Mouse (Mus musculus) hindbrain, embryonic 14.5 days (tissue): ENCODE data around the gene Ddb2. TPM values are rescaled to one million over a fixed set of nuclear protein-coding genes. Genes with fewer than 3 reads are reported as not detected.

Experiments
- ATAC-seq: fragments of 200-750 bp; cut with Nextera tagmentation; 2 replicates; pipeline ENCODE4 v1.8.0; 2017; ENCODE audit warnings: moderate number of reproducible peaks, mild to moderate bottlenecking, moderate TSS enrichment, moderate library complexity; ENCODE audit not compliant: low FRiP score
- DNase-seq: peaks from one replicate; pipeline ENCODE4 v3.0.0-alpha.2; 2015; ENCODE audit warnings: low spot score
- H3K27ac ChIP-seq: fragments of 300-500 bp; sonication (generic); 2 replicates; pipeline ENCODE4 v1.5.1; 2014; ENCODE audit warnings: mild to moderate bottlenecking, moderate library complexity
- H3K27me3 ChIP-seq: fragments of 300-500 bp; sonication (generic); 2 replicates; pipeline ENCODE4 v1.6.1; 2014; ENCODE audit warnings: mild to moderate bottlenecking, low read length, mixed read lengths; ENCODE audit not compliant: control insufficient read depth, insufficient read depth
- H3K36me3 ChIP-seq: fragments of 300-500 bp; sonication (generic); replicated peaks from 2 replicates; pipeline ENCODE4 v1.6.1; 2014; ENCODE audit not compliant: control insufficient read depth, insufficient read depth
- H3K4me1 ChIP-seq: fragments of 300-500 bp; sonication (generic); replicated peaks from 2 replicates; pipeline ENCODE4 v1.6.1; 2014; ENCODE audit warnings: antibody characterized with exemption, low read length, mixed read lengths; ENCODE audit not compliant: control insufficient read depth, insufficient read depth
- H3K4me2 ChIP-seq: fragments of 300-500 bp; sonication (generic); replicated peaks from 2 replicates; pipeline ENCODE4 v1.6.1; 2014; ENCODE audit warnings: mild to moderate bottlenecking, moderate library complexity
- H3K4me3 ChIP-seq: fragments of 300-500 bp; sonication (generic); replicated peaks from 2 replicates; pipeline ENCODE4 v1.5.1; 2014; ENCODE audit warnings: mild to moderate bottlenecking, low read length
- H3K9ac ChIP-seq: fragments of 300-500 bp; sonication (generic); 2 replicates; pipeline ENCODE4 v1.6.1; 2014
- H3K9me3 ChIP-seq: fragments of 300-500 bp; sonication (generic); 2 replicates; pipeline ENCODE4 v1.6.1; 2016; ENCODE audit warnings: low read length; ENCODE audit not compliant: control insufficient read depth
- WGBS: fragments of 180-500 bp; shearing (Covaris S2); extraction: QIAGEN DNeasy Blood & Tissue Kit; methylation state at CpG from one replicate; pipeline ENCODE4 v1.1.7; 2014; 5-methylcytosine and 5-hydroxymethylcytosine counted together
- polyA plus RNA-seq: library from polyadenylated mRNA; unstranded; fragments of >200 nt; fragmentation: Nextera tagmentation; extraction: Ambion mirVana; gene quantifications from 2 replicates; pipeline ENCODE4 v1.2.1, GENCODE M21; 2014

Ddb2 gene
- polyA plus RNA-seq, 1 experiment from 2014 or later, result 11.4 TPM

GRCm38 (mm10) chr2:91268706-91269105 is 31.9 kb upstream of the Ddb2 start:
- H3K4me3 ChIP-seq, result no peak overlapping the region
- no peak overlapping the region for H3K9ac ChIP-seq
- peaks cover 71% of the 10 kb centered on the region for H3K36me3 ChIP-seq
- no peak overlapping the region for H3K27ac ChIP-seq
- H3K4me2 ChIP-seq, result no peak overlapping the region
- no peaks in the 10 kb centered on the region for H3K27me3 ChIP-seq
- DNase-seq (no peak), ATAC-seq (no peak)
- 76% methylated on average over 2 of the region's 2 CpGs for WGBS
- no peaks in the 10 kb centered on the region for H3K9me3 ChIP-seq
- H3K4me1 ChIP-seq, result peaks cover 16% of the 10 kb centered on the region

- no peak overlapping the region for H3K4me3 ChIP-seq
- H3K9me3 ChIP-seq, result no peaks in the 10 kb centered on the region
- no peaks in the 10 kb centered on the region for H3K27me3 ChIP-seq
- H3K4me2 ChIP-seq, result no peak overlapping the region
- 95% methylated on average over 3 of the region's 3 CpGs for WGBS
- H3K4me1 ChIP-seq, result peaks cover 16% of the 10 kb centered on the region
- ATAC-seq (no peak), DNase-seq (no peak)
- H3K36me3 ChIP-seq, result peaks cover 65% of the 10 kb centered on the region
- no peak overlapping the region for H3K27ac ChIP-seq
- H3K9ac ChIP-seq, result no peak overlapping the region
These were observed 31.3 kb upstream of the Ddb2 start for GRCm38 (mm10) chr2:91268042-91268441.

- H3K36me3 ChIP-seq, result peaks cover 34% of the 10 kb centered on the region
- ATAC-seq, result peak; percentile 99
- H3K4me1 ChIP-seq, result peaks cover 16% of the 10 kb centered on the region
- peak within 1 kb of the TSS; percentile 84 for H3K9ac ChIP-seq
- H3K4me2 ChIP-seq, result peak within 1 kb of the TSS; percentile 82
- H3K27ac ChIP-seq, result peak within 1 kb of the TSS; percentile 94
- H3K9me3 ChIP-seq, result no peaks in the 10 kb centered on the region
- no peaks in the 10 kb centered on the region for H3K27me3 ChIP-seq
- WGBS, result 1% methylated on average over 72 of the region's 72 CpGs
- peak; percentile 96 for DNase-seq
- peak within 1 kb of the TSS; percentile 81 for H3K4me3 ChIP-seq
These were observed 28.2 kb upstream of the Ddb2 start, which contains the start of gene Arfgap2 for GRCm38 (mm10) chr2:91264711-91265681. TSS of gene Arfgap2 (plus strand) at chr2:91264974.

- Histone ChIP-seq H3K27ac (peak overlapping the region; percentile 94), H3K9me3 (no peaks in the 10 kb centered on the region), H3K4me1 (peaks cover 16% of the 10 kb centered on the region), H3K9ac (peak overlapping the region; percentile 51), H3K4me3 (peak overlapping the region; percentile 81), H3K27me3 (no peaks in the 10 kb centered on the region), H3K36me3 (peaks cover 24% of the 10 kb centered on the region), H3K4me2 (peak overlapping the region; percentile 82)
- ATAC-seq (no peak), DNase-seq (no peak)
- 88% methylated on average over 17 of the region's 17 CpGs for WGBS
These were observed 27.2 kb upstream of the Ddb2 start for GRCm38 (mm10) chr2:91263692-91264660.

GRCm38 (mm10) chr2:91259493-91259892 is 22.7 kb upstream of the Ddb2 start:
- H3K9ac ChIP-seq, result no peak overlapping the region
- no peak overlapping the region for H3K4me3 ChIP-seq
- H3K4me2 ChIP-seq, result no peak overlapping the region
- H3K4me1 ChIP-seq, result peaks cover 40% of the 10 kb centered on the region
- H3K9me3 ChIP-seq, result no peaks in the 10 kb centered on the region
- no peaks in the 10 kb centered on the region for H3K36me3 ChIP-seq
- 97% methylated on average over 1 of the region's 1 CpGs for WGBS
- no peak overlapping the region for H3K27ac ChIP-seq
- DNase-seq, result no peak
- peaks cover 27% of the 10 kb centered on the region for H3K27me3 ChIP-seq
- no peak for ATAC-seq

- peaks cover 36% of the 10 kb centered on the region for H3K4me1 ChIP-seq
- peak overlapping the region; percentile 91 for H3K4me2 ChIP-seq
- H3K27me3 ChIP-seq, result peaks cover 33% of the 10 kb centered on the region
- no peaks in the 10 kb centered on the region for H3K36me3 ChIP-seq
- 0 out of 2 replicates have a peak overlapping the region, but pooled peaks have one; percentile 54 for H3K27ac ChIP-seq
- ATAC-seq (no peak), DNase-seq (no peak)
- no peaks in the 10 kb centered on the region for H3K9me3 ChIP-seq
- H3K4me3 ChIP-seq, result no peak overlapping the region
- 67% methylated on average over 1 of the region's 1 CpGs for WGBS
- H3K9ac ChIP-seq, result no peak overlapping the region
These were observed 22.0 kb upstream of the Ddb2 start for GRCm38 (mm10) chr2:91258830-91259229.

GRCm38 (mm10) chr2:91258054-91258453 is 21.3 kb upstream of the Ddb2 start:
- ATAC-seq (peak; percentile 46; the same call in 1 of the 2 replicates), DNase-seq (no peak)
- Histone ChIP-seq H3K4me2 (peak overlapping the region; percentile 91), H3K9ac (peak overlapping the region; percentile 52), H3K4me3 (peak overlapping the region; percentile 44), H3K9me3 (no peaks in the 10 kb centered on the region), H3K36me3 (no peaks in the 10 kb centered on the region), H3K27me3 (peaks cover 39% of the 10 kb centered on the region), H3K27ac (peak overlapping the region; percentile 54; the same call in 1 of the 2 replicates), H3K4me1 (peaks cover 36% of the 10 kb centered on the region)
- WGBS, result 46% methylated on average over 5 of the region's 5 CpGs

GRCm38 (mm10) chr2:91257126-91257980 is 20.6 kb upstream of the Ddb2 start:
- WGBS, result 2% methylated on average over 22 of the region's 22 CpGs
- H3K4me2 ChIP-seq, result peak overlapping the region; percentile 91
- H3K27me3 ChIP-seq, result peaks cover 39% of the 10 kb centered on the region
- peak overlapping the region; percentile 52 for H3K9ac ChIP-seq
- H3K36me3 ChIP-seq, result no peaks in the 10 kb centered on the region
- no peaks in the 10 kb centered on the region for H3K9me3 ChIP-seq
- H3K27ac ChIP-seq, result peak overlapping the region; percentile 54; the same call in 1 of the 2 replicates
- peaks cover 36% of the 10 kb centered on the region for H3K4me1 ChIP-seq
- peak overlapping the region; percentile 44 for H3K4me3 ChIP-seq
- peak; percentile 56 for ATAC-seq
- DNase-seq, result no peak
